Mouse (Mus musculus) layer of hippocampus, postnatal 10 days (tissue): ENCODE data around the gene Lin7c. TPM values are rescaled to one million over a fixed set of nuclear protein-coding genes. Genes with fewer than 3 reads are reported as not detected.
"Not testable (repeated sequence)": the region's sequence is repeated elsewhere in the genome, so short reads cannot be mapped to it uniquely, and the experiment has no call there.

Source experiments
- DNase-seq, 2 experiments: peaks; one replicate each; pipeline ENCODE4 v3.0.0; 2021; ENCODE audit warnings: low spot score in 2 of 2
- long read RNA-seq: library from polyadenylated mRNA; stranded (forward); transcript quantifications from one replicate; pipeline ENCODE4 v2.0.0, GENCODE M21; 2023
- total RNA-seq, 2 experiments: library from RNA; stranded (reverse); gene quantifications; 2 replicates each; pipeline ENCODE4 v1.2.3; 2021

Lin7c gene
- 100 to 1,000 TPM; 142 to 160 TPM for total RNA-seq
- long read RNA-seq, full-length matches to known transcripts = 66 of 90 reads
- long read RNA-seq, partial matches to known transcripts = 21 of 90 reads
- long read RNA-seq, other reads (novel, unspliced or antisense) = 3 of 90 reads

- DNase-seq = peak; percentile 93 to 94
These were observed at the start of gene Lin7c for GRCm38 (mm10) chr2:109890597-109890996. Gene Lin7c (plus strand): TSS chr2:109890853.

DNA sequence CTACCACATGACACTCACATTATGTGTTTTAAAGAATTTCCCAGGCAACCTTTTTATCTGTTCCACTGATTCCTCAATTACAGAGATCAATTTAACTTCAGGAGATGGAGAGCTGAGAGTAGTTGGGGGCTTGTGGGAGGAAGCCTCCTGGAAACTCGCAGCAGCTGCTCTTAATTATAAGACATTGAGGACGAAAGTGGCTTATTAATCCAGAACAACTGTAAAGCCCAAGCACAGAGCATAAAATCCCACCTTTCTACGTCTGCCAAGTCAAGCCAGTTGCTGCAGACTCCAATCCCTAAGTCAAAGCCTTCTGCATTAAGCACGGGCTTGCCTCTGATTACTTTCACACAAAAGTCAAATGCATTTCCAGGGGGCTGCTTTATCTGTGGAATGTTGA, 44.3 kb upstream of the Lin7c start:
- no peak for DNase-seq

- DNase-seq = no peak
These were observed 42.3 kb upstream of the Lin7c start for GRCm38 (mm10) chr2:109848305-109848704.

DNA sequence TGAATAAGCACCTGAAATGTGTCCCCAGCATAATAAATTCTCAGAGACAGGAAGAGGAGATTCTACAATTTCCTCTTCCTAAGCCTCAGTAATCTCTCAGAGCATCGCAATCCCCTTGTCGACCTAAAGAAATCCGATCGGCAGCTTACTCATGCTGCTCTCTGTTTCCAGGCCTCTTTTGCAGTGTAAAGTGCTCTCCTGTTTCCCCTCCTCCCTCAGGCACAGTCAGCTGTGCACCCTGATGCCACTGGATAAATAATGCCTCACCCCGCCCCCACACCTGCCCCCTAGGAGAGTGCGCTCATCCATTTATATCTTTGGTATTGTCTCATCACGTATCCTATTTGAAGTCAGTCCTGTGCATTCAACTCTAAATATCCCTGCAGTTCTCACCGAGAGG, 41.9 kb upstream of the Lin7c start:
- no peak for DNase-seq

GRCm38 (mm10) chr2:109855601-109856000, 35.1 kb upstream of the Lin7c start:
- DNase-seq = no peak

DNA sequence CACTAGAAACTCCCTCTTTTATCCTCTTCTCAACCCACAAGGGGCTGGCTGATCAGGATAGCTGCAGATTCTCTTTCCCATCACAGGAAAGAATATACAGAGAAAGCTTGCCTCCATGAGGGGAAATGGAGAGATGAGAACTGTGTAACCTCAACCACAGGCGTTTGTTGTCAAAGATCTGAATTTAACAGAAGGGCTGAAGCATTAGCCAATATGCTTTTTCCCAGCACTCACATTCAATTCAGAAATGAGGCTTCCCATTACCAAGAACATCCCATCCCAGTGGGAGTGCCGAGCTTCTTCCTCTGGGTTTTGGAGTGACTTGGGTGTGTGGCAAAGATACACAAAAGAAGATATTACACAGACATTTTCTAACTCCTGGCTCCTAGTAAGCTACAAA, 31.0 kb upstream of the Lin7c start:
- DNase-seq = peak in 1 of 2 experiments; percentile 12

DNA sequence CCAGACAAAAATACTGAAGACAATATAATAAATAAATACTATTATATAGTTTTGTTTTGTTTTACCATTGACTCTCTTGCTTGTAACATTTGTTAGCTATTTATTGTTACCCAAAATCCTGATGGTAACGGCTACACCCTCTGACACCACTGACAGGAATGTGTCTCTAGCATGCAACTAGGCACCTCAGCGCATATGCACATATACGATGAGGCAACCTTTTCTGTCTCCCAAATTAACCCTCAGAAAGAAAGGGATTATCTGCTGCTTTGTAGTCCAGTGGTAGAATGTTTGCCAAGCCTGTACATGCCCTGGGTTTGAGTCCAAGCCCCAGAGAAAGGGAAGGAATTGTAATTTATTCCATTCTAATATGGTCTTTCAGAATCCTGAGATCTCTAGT, 29.8 kb upstream of the Lin7c start:
- DNase-seq = no peak

GRCm38 (mm10) chr2:109879429-109879828, 11.2 kb upstream of the Lin7c start:
- DNase-seq = not testable (repeated sequence)

GRCm38 (mm10) chr2:109881111-109881510, 9.5 kb upstream of the Lin7c start:
- DNase-seq = no peak

- no peak for DNase-seq
These were observed 9.0 kb upstream of the Lin7c start for GRCm38 (mm10) chr2:109881625-109882024.

- peak in 1 of 2 experiments; percentile 18 for DNase-seq
These were observed 6.5 kb upstream of the Lin7c start for GRCm38 (mm10) chr2:109884106-109884505.

DNA sequence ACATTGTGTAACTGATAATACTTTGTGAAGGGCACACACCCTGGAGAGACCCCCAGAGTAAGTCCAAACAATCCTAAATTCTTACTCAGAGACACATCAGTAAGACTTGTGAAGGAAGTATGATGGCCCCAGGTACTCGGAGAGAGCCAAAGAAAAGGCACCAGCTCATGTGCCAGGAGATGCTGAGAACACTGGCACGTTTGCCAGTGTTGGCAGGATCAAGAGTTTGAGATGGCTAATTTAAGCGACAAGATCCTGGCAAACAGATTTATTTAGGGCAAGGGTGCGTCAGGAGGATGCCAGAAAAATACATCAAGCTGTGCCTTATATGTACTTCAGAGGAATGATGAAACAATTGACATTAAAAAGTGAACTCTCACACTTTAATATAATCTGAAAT, 6.1 kb upstream of the Lin7c start:
- DNase-seq = no peak

GRCm38 (mm10) chr2:109890068-109890467, 585 bp upstream of the Lin7c start:
- no peak for DNase-seq

GRCm38 (mm10) chr2:109891031-109891430, 378 bp downstream of the Lin7c start:
- no peak for DNase-seq

GRCm38 (mm10) chr2:109891471-109891870, 818 bp downstream of the Lin7c start:
- DNase-seq = no peak

DNA sequence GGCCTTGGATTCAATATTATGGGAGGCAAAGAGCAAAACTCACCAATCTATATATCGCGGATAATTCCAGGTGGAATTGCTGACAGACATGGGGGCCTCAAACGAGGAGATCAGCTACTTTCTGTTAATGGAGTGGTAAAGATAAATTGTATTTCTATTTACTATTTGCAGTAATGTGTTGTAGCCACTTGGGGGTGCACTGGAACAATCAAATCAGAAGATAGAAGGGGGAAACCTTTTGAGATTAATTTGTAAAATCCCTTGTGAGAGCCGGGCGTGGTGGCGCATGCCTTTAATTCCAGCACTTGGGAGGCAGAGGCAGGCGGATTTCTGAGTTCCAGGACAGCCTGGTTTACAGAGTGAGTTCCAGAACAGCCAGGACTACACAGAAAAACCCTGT, 5.7 kb downstream of the Lin7c start:
- DNase-seq = peak in 1 of 2 experiments; percentile 17

DNA sequence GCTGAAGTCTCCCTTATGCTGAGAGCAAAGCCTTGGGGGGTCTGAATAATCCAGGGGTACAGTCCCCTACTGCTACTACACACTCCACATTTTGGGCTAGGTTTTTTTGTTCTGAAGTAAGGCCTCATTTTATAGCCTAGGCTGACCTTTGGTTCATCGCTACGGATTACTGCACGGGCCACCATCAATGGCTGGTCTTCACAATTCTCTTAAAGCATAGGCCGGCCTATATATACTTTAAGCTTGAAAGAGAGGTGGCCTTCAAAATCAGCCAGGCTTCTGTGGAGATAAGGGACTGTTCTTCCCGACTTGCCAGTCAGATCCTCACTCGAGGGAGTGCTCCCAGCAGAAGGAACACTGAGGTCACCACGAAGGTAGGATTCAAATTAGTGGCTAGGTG, 12.2 kb downstream of the Lin7c start:
- no peak for DNase-seq

DNA sequence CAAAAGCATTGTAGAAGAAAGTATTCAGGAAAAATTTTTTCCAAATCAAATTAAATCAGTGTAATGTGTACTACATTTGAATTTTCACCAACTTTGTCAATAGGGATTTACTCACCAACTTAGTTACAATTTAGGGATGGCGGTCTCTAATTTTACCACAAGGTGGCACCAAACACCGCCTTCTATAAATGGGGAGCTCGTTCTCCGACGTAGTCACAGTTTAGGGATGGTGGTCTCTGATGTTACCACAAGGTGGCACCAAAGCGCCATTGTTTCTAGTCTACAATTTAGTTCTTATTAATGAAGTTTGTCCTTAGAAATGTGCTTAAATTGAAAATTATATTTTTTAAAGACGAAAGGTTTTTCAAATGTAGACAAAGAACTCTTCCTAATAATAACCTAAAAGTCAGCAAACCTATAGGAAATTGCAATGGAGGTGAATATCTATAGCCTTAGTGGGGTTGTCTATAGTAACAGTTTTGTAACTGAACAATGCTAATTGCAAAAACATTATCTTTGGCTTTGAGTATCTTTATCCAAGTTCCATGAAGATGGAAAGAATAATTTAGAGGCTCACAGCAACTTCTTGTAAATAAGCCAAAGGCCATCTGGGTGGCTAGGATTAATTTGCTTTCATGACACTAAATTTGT, 13.6 kb downstream of the Lin7c start:
- peak; percentile 93 for DNase-seq

DNA sequence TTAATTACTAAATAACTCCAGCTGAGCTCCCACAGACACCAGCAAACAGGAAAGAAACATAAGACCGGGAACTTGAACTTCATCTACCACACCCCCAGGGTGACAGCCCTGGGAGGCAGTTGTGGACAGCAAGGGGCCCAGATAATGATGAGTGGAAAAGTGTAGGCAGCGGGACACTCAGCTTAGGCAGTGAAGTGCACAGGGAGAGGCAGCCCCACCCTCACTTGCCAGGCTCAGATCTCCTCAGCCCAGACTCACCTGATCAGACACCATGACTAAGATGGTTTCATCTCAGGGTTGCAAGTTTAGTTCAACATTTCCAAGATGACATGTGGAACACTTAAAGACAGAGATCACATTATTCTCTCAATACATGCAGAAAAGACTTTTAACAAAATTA, 18.5 kb downstream of the Lin7c start:
- no peak for DNase-seq

- DNase-seq = no peak
These were observed 21.6 kb downstream of the Lin7c start for GRCm38 (mm10) chr2:109912216-109912615.

- no peak for DNase-seq
These were observed 22.1 kb downstream of the Lin7c start for GRCm38 (mm10) chr2:109912766-109913165.

DNA sequence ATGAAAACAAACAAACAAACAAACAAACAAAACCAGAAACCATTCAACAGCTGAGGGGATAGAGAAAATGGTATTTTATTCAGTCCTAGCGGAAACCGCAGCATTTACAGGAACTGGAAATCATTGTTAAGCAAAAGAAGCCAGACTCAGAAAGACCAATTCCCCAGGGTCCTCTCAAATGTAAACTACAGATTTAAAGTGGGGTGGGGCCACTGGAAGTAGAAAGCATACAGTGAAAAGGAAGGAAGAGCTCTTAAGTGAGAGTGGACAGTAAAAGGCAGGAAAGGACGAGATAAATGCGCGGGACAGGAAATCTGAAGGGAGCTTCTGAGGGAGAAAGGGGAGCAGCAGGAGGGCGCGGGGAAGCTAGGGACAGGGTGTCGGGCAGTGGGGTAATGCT, 22.6 kb downstream of the Lin7c start:
- DNase-seq = no peak

DNA sequence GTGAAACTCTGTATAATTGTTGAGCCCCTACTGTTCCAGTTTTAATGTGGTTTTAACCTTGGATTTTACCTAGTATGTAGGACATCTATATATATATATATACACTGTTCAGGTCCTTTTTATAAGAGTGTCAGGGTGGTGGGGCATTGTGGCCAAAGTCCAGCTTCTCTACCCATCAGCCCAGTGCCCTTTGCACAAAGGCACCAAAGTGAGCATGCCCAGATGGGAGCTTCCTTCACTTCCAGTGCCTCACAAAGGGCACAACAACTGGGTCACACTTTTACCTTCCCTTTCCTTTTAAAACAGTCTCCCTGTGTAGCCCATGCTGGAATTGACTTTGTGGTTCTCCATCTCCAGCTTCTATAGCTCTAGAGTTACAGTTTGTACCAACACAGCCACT, 23.9 kb downstream of the Lin7c start:
- no peak for DNase-seq
